Mouse (Mus musculus) MEL (cell line): Measurements from ENCODE around the gene Tspan32.
A peak's percentile ranks its signal among the peaks of the same experiment; 100 is the strongest.

Source experiments
- CTCF ChIP-seq, 3 experiments: IDR thresholded peaks in 2 of 3; conservative IDR thresholded peaks in 1 of 3; 2 replicates each; pipeline ENCODE4 v1.5.1; 2011 to 2012; ENCODE audit warnings: low read length in 3 of 3, low read depth in 2 of 3, mild to moderate bottlenecking in 2 of 3, improper control_type of control experiment in 1 of 3, inconsistent platforms in 1 of 3, mixed read lengths in 1 of 3, moderate library complexity in 1 of 3; ENCODE audit not compliant: control insufficient read depth in 1 of 3, insufficient read depth in 1 of 3, poor library complexity in 1 of 3, severe bottlenecking in 1 of 3
- MAX ChIP-seq: IDR thresholded peaks from 2 replicates; pipeline ENCODE4 v1.6.1; 2011; ENCODE audit warnings: low read length, improper control_type of control experiment
- POLR2AphosphoS5 ChIP-seq: IDR thresholded peaks from 2 replicates; pipeline ENCODE4 v1.6.1; 2012; ENCODE audit warnings: low read depth, borderline replicate concordance, mild to moderate bottlenecking, inconsistent platforms, low read length, moderate library complexity, mixed read lengths
- RCOR1 ChIP-seq: IDR thresholded peaks from 2 replicates; pipeline ENCODE4 v1.6.1; 2012; ENCODE audit warnings: low read depth, mild to moderate bottlenecking, inconsistent platforms, low read length, improper control_type of control experiment
- TCF12 ChIP-seq: IDR thresholded peaks from 2 replicates; pipeline ENCODE4 v1.6.1; 2014; ENCODE audit warnings: low read depth, mild to moderate bottlenecking, inconsistent platforms, low read length, improper control_type of control experiment, moderate library complexity
- ZC3H11A ChIP-seq: IDR thresholded peaks from 2 replicates; pipeline ENCODE4 v1.6.1; 2012; ENCODE audit warnings: low read depth, mild to moderate bottlenecking, inconsistent platforms, low read length, improper control_type of control experiment

DNA sequence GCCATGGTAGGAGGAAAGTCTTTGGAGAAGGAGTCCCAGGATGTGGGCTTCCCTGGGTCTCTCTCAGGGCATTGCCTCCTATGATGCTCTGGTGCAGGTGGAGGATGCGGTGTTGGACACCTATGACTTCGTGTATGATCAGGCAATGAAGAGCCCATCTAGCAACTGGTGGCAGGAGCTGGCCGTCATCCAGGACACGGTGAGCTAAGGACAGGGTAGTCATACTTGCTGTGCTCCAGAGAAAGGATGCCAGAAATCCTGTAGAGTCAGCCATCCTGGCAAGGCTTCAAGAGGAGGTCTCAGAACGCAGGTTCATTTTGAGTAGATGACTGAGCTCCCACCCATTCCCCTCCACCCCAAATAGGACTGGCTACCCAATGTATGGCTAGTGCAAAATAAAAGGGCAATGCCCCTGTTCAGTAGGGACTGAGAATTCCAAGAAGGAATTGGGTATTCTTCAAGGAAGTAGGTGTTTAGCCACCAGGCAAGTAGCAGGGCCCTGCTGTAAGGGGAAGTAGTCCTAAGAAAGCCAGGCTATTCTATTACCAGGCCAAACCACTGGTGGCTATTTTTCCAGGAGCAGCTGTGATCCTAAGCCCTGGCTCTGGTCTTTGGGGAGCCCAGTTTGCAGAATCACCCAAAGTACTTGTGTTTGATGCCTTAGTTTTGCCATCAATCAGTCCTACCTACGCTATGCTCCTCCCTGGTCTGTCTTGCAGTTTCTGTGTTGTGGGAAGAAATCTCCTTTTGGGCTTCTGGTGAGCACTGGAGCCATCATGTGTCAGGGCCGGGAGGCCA, 10.2 kb downstream of the Tspan32 start:
- TF ChIP-seq TCF12 (no peak), RCOR1 (peak; percentile 9; the same call in 1 of the 2 replicates), CTCF (IDR thresholded peaks at IDR 0.05 in 2 of 3, conservative IDR thresholded peaks at IDR 0.05 in 1 of 3; ENCODE audit: control insufficient read depth in 1 of 3, insufficient read depth in 1 of 3, low read depth in 2 of 3, low read length in 3 of 3, poor library complexity in 1 of 3, severe bottlenecking in 1 of 3) (no peak), POLR2AphosphoS5 (no peak), MAX (no peak), ZC3H11A (no peak)
